Mouse (Mus musculus) liver, postnatal 0 days (tissue): ENCODE data around the gene Ttn.

Experiments used
- CTCF ChIP-seq: sonication (generic); IDR thresholded peaks from 2 replicates; pipeline ENCODE4 v1.5.1; 2016; ENCODE audit warnings: antibody characterized with exemption, low read depth
- EP300 ChIP-seq: IDR thresholded peaks from 2 replicates; pipeline ENCODE4 v1.6.1; 2016; ENCODE audit warnings: antibody characterized with exemption, low read depth, mild to moderate bottlenecking

- no peak for TF ChIP-seq CTCF
- TF ChIP-seq EP300, result no peak
Observed at GRCm38 (mm10) chr2:76671641-76672040, 310.7 kb downstream of the Ttn start.
